Mouse (Mus musculus): ENCODE data around the gene 9930021J03Rik. TPM values are rescaled to one million over a fixed set of nuclear protein-coding genes. Genes with fewer than 3 reads are reported as not detected.

9930021J03Rik gene
- polyA plus RNA-seq, 1 experiment = 0.70 TPM

DNA sequence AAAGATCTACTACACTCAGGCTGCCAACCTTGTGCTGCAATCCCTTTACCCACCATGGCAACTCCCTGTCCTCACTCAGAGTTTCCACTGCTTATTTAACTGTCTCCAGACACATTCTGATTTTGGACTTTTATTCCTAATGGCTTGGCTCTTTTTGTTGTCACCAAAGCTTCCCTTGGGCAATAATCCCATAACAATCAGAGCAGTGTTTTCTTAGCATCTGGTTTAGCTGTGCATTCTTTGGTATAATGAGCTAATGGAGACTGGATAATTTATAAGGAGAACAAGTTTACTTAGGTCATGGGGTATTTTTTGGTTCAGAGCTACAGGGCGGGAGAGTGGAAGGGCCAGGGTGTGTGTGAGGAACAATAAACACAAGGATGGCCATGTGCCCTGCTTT is 32.4 kb upstream of the 9930021J03Rik start:
- peaks cover 3% of the 10 kb centered on the region; the same call in 1 of the 2 replicates for H3K9me3 ChIP-seq
- H3K27me3 ChIP-seq (replicated peaks) = no peaks in the 10 kb centered on the region
- H3K4me1 ChIP-seq = peaks cover 8% of the 10 kb centered on the region

DNA sequence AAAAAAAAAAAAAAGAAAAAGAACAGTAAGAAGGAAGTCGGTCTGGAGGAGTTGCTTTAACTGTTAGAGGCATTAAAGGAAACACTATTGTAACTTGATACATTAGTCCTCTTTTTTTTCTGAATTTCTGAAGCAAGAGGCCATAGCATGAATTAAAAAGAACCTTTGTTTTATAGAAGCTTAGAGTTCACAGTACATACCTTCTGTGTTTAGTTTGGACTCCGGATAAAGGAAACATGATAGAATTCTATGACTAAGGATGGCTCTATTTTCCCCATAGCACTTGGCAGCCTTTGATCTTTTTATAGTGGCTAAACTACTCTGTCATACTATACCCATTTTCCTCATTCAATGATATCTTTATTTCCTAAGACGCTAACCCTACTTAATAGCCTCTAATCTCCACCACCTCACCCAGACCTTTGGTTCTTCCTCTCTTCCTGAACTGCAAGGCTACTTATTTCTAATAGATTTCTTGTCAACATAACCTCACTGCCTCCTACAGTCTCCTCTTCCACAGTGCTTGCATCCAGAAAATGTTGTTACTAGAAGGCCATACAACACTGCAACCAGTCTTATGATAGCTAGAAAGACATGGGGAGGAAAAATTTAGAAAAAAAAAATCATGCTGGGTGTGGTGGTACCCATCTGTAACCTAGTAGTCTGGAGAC is 29.7 kb upstream of the 9930021J03Rik start:
- Histone ChIP-seq H3K4me3 (replicated peaks) (no peak overlapping the region), H3K36me3 (replicated peaks; ENCODE audit: low read length) (no peaks in the 10 kb centered on the region), H3K9me3 (peaks cover 3% of the 10 kb centered on the region; the same call in 1 of the 2 replicates), H3K27me3 (replicated peaks) (no peaks in the 10 kb centered on the region), H3K4me1 (peaks cover 8% of the 10 kb centered on the region)
- TF ChIP-seq FLI1 (IDR thresholded peaks at IDR 0.05; ENCODE audit: low read length) (no peak), GATA1 (IDR thresholded peaks at IDR 0.05; ENCODE audit: borderline replicate concordance, low read length) (no peak)

More for the DNA sequence above, 32.4 kb upstream of the 9930021J03Rik start:
- no peak for TF ChIP-seq GATA1 (IDR thresholded peaks at IDR 0.05; ENCODE audit: borderline replicate concordance, low read length)
- TF ChIP-seq FLI1 (IDR thresholded peaks at IDR 0.05; ENCODE audit: low read length) = no peak
- Histone ChIP-seq H3K36me3 (replicated peaks; ENCODE audit: low read length) (no peaks in the 10 kb centered on the region), H3K4me3 (replicated peaks) (no peak overlapping the region)

GRCm38 (mm10) chr19:29830911-29831310 is 25.1 kb upstream of the 9930021J03Rik start:
- peaks cover 23% of the 10 kb centered on the region for H3K4me1 ChIP-seq
- no peaks in the 10 kb centered on the region for H3K36me3 ChIP-seq (replicated peaks; ENCODE audit: low read length)
- H3K4me3 ChIP-seq (replicated peaks) = no peak overlapping the region
- no peaks in the 10 kb centered on the region for H3K9me3 ChIP-seq
- TF ChIP-seq FLI1 (IDR thresholded peaks at IDR 0.05; ENCODE audit: low read length) (no peak), GATA1 (IDR thresholded peaks at IDR 0.05; ENCODE audit: borderline replicate concordance, low read length) (no peak)
- H3K27me3 ChIP-seq (replicated peaks) = peaks cover 1% of the 10 kb centered on the region

DNA sequence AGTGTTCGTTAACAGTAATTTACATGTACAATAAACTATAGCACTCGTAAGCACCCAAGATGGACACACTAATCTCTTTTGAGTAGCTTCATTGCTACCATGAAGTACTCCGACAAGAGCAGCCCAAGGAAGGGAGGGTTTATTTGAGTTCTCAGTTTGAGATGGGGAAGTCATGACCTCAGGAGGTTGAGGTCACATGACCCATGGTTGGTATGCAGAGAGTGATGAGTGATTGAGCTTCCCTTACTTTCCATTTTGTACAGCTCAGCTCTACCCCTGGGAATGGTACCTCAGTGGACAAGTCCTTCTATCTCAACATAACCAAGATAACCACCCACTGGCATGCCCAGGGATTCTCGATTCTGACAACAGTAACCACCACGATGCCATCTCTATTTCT is 22.8 kb upstream of the 9930021J03Rik start:
- Histone ChIP-seq H3K36me3 (replicated peaks; ENCODE audit: low read length) (no peaks in the 10 kb centered on the region), H3K4me3 (replicated peaks) (no peak overlapping the region), H3K4me1 (peaks cover 41% of the 10 kb centered on the region), H3K27me3 (replicated peaks) (peaks cover 1% of the 10 kb centered on the region), H3K9me3 (no peaks in the 10 kb centered on the region)
- no peak for TF ChIP-seq GATA1 (IDR thresholded peaks at IDR 0.05; ENCODE audit: borderline replicate concordance, low read length)
- TF ChIP-seq FLI1 (IDR thresholded peaks at IDR 0.05; ENCODE audit: low read length) = no peak

GRCm38 (mm10) chr19:29826686-29827085 is 20.9 kb upstream of the 9930021J03Rik start:
- Histone ChIP-seq H3K4me3 (replicated peaks) (no peak overlapping the region), H3K27me3 (replicated peaks) (peaks cover 1% of the 10 kb centered on the region), H3K9me3 (no peaks in the 10 kb centered on the region), H3K36me3 (replicated peaks; ENCODE audit: low read length) (no peaks in the 10 kb centered on the region), H3K4me1 (peaks cover 47% of the 10 kb centered on the region)
- TF ChIP-seq GATA1 (IDR thresholded peaks at IDR 0.05; ENCODE audit: borderline replicate concordance, low read length) = no peak
- no peak for TF ChIP-seq FLI1 (IDR thresholded peaks at IDR 0.05; ENCODE audit: low read length)

GRCm38 (mm10) chr19:29825003-29825402 is 19.2 kb upstream of the 9930021J03Rik start:
- Histone ChIP-seq H3K4me3 (replicated peaks) (no peak overlapping the region), H3K27me3 (replicated peaks) (peaks cover 1% of the 10 kb centered on the region), H3K4me1 (peaks cover 48% of the 10 kb centered on the region), H3K36me3 (replicated peaks; ENCODE audit: low read length) (no peaks in the 10 kb centered on the region), H3K9me3 (no peaks in the 10 kb centered on the region)
- no peak for TF ChIP-seq FLI1 (IDR thresholded peaks at IDR 0.05; ENCODE audit: low read length)
- TF ChIP-seq GATA1 (IDR thresholded peaks at IDR 0.05; ENCODE audit: borderline replicate concordance, low read length) = no peak

GRCm38 (mm10) chr19:29824034-29824700 is 18.4 kb upstream of the 9930021J03Rik start:
- peaks cover 2% of the 10 kb centered on the region for H3K27me3 ChIP-seq (replicated peaks)
- H3K4me3 ChIP-seq (replicated peaks) = no peak overlapping the region
- H3K36me3 ChIP-seq (replicated peaks; ENCODE audit: low read length) = no peaks in the 10 kb centered on the region
- no peak for TF ChIP-seq GATA1 (IDR thresholded peaks at IDR 0.05; ENCODE audit: borderline replicate concordance, low read length)
- TF ChIP-seq FLI1 (IDR thresholded peaks at IDR 0.05; ENCODE audit: low read length) = no peak
- no peaks in the 10 kb centered on the region for H3K9me3 ChIP-seq
- peaks cover 48% of the 10 kb centered on the region for H3K4me1 ChIP-seq

DNA sequence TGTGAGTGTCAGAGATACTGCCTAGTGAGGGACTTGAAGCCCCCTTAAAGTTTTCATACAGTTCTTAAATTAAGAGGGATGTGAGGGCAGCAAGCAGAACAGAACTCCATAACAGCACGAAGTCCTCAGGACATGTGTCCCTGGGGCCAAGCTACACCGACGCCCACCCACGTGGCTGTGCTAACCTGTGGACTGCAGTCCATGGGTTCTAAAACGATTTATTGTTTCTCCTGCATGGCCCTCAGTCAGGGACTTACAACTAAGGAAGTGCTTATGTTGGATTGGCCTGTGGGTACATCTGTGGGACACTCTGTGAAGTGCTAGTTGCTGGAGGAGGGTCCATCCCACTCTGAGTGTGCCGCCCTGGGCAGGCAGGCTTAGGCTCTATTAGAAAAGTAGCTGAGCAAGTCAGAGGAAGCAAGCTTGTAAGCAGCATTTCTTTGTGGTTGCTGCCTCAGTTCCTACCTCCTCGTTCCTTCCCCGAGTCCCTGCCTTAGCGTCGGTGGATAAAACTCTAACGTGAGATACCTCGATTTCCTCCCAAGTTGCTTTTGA is 17.7 kb upstream of the 9930021J03Rik start:
- Histone ChIP-seq H3K4me1 (peaks cover 43% of the 10 kb centered on the region), H3K36me3 (replicated peaks; ENCODE audit: low read length) (no peaks in the 10 kb centered on the region), H3K4me3 (replicated peaks) (no peak overlapping the region), H3K9me3 (no peaks in the 10 kb centered on the region), H3K27me3 (replicated peaks) (peaks cover 3% of the 10 kb centered on the region)
- TF ChIP-seq FLI1 (IDR thresholded peaks at IDR 0.05; ENCODE audit: low read length) = no peak
- TF ChIP-seq GATA1 (IDR thresholded peaks at IDR 0.05; ENCODE audit: borderline replicate concordance, low read length) = no peak

DNA sequence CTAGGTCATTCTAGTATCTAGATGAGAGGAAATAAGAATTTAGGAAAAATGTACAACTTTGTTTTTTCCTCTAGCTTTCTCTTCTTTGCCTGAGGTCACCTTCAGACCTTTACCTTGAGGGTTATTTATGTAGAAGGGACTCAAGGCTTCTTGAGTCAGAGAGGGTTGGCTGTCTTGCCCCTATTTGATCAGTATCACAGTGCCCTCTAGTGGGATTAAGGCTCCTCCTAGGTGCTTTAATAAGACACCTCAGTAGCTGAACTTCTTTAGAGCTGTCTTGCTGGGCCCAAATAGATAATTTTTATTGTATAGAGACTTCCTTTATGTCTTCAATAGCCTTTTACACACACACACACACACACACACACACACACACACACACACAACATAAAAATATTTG is 15.2 kb upstream of the 9930021J03Rik start:
- Histone ChIP-seq H3K36me3 (replicated peaks; ENCODE audit: low read length) (no peaks in the 10 kb centered on the region), H3K27me3 (replicated peaks) (peaks cover 2% of the 10 kb centered on the region), H3K9me3 (no peaks in the 10 kb centered on the region), H3K4me1 (peaks cover 29% of the 10 kb centered on the region), H3K4me3 (replicated peaks) (no peak overlapping the region)
- TF ChIP-seq FLI1 (IDR thresholded peaks at IDR 0.05; ENCODE audit: low read length) (no peak), GATA1 (IDR thresholded peaks at IDR 0.05; ENCODE audit: borderline replicate concordance, low read length) (no peak)
